Mouse (Mus musculus): ENCODE measurements around the gene Ctsf. TPM values are rescaled to one million over a fixed set of nuclear protein-coding genes. Genes with fewer than 3 reads are reported as not detected.
"Not testable (repeated sequence)": the region's sequence is repeated elsewhere in the genome, so short reads cannot be mapped to it uniquely, and the experiment has no call there.

Gene Ctsf
- 87.0 and 90.1 TPM in 2 replicates for polyA plus RNA-seq (2015; fragmentation: Nextera tagmentation; extraction: Ambion mirVana)

GRCm38 (mm10) chr19:4854552-4855469 is at the start of gene Ctsf:
Gene Ctsf, plus strand, starts transcription at chr19:4855130.
- Histone ChIP-seq H3K36me3 (ENCODE audit: control insufficient read depth, insufficient read depth, low read length) (peaks cover 9% of the 10 kb centered on the region; the same call in 1 of the 2 replicates), H3K4me1 (ENCODE audit: control insufficient read depth, insufficient read depth, low read depth, low read length) (peaks cover 12% of the 10 kb centered on the region), H3K27me3 (replicated peaks; ENCODE audit: control insufficient read depth, insufficient read depth, low read length) (no peaks in the 10 kb centered on the region), H3K4me2 (ENCODE audit: low read length) (peak within 1 kb of the TSS; percentile 96), H3K9ac (ENCODE audit: low read depth, low read length) (peak within 1 kb of the TSS; percentile 81), H3K4me3 (ENCODE audit: low read length) (peak within 1 kb of the TSS; percentile 64), H3K27ac (ENCODE audit: low read depth, low read length) (0 out of 2 replicates have a peak within 1 kb of the TSS, but pooled peaks have one; percentile 61), H3K9me3 (ENCODE audit: control insufficient read depth, low read length) (no peaks in the 10 kb centered on the region)
- ATAC-seq: peak; percentile 95
- 4% methylated on average over 45 of the region's 45 CpGs for WGBS

- no peaks in the 10 kb centered on the region for H3K36me3 ChIP-seq (ENCODE audit: control insufficient read depth, insufficient read depth, low read length)
- peaks cover 17% of the 10 kb centered on the region for H3K4me1 ChIP-seq (ENCODE audit: control insufficient read depth, insufficient read depth, low read depth, low read length)
- H3K27me3 ChIP-seq (replicated peaks; ENCODE audit: control insufficient read depth, insufficient read depth, low read length): no peaks in the 10 kb centered on the region
- peak overlapping the region; percentile 71 for H3K9ac ChIP-seq (ENCODE audit: low read depth, low read length)
- no peak for ATAC-seq
- no peaks in the 10 kb centered on the region for H3K9me3 ChIP-seq (ENCODE audit: control insufficient read depth, low read length)
- H3K4me2 ChIP-seq (ENCODE audit: low read length): peak overlapping the region; percentile 94
- peak overlapping the region; percentile 93 for H3K4me3 ChIP-seq (ENCODE audit: low read length)
- peak overlapping the region; percentile 97 for H3K27ac ChIP-seq (ENCODE audit: low read depth, low read length)
- under 1% methylated on average over 14 of the region's 14 CpGs for WGBS
Measured at GRCm38 (mm10) chr19:4810309-4810708, 44.6 kb upstream of the Ctsf start.

DNA sequence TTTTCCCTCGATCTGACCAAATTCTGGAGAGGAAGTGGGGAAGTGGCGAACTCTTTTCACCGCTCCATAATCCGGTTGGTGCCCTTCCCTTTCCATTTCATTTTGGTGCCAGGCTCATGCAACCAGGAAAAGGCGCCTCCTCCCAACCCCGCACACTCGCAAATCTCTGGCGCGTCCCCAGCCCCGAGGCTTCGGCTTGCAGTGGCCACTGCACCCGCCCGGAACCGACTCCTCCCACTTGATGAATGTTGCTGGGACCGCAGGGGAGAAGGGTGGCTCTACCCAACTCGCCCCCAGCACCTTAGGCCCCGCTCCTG is 44.2 kb upstream of the Ctsf start:
- Histone ChIP-seq H3K4me3 (ENCODE audit: low read length) (peak overlapping the region; percentile 93), H3K27ac (ENCODE audit: low read depth, low read length) (peak overlapping the region; percentile 97)
- no peak; the same call in 1 of the 2 replicates for ATAC-seq

GRCm38 (mm10) chr19:4811063-4811908 is 43.6 kb upstream of the Ctsf start, which contains the start of the genes Gm21992 and Rbm14:
Gene Gm21992, minus strand, starts transcription at chr19:4811612.
Gene Rbm14, minus strand, starts transcription at chr19:4811634.
- under 1% methylated on average over 83 of the region's 83 CpGs for WGBS
- peaks cover 17% of the 10 kb centered on the region for H3K4me1 ChIP-seq (ENCODE audit: control insufficient read depth, insufficient read depth, low read depth, low read length)
- peak within 1 kb of the TSS; percentile 97 for H3K27ac ChIP-seq (ENCODE audit: low read depth, low read length)
- peak within 1 kb of the TSS; percentile 71 for H3K9ac ChIP-seq (ENCODE audit: low read depth, low read length)
- peak within 1 kb of the TSS; percentile 94 for H3K4me2 ChIP-seq (ENCODE audit: low read length)
- H3K9me3 ChIP-seq (ENCODE audit: control insufficient read depth, low read length): no peaks in the 10 kb centered on the region; the same call in 1 of the 2 replicates
- no peaks in the 10 kb centered on the region for H3K36me3 ChIP-seq (ENCODE audit: control insufficient read depth, insufficient read depth, low read length)
- peak; percentile 99 for ATAC-seq
- H3K4me3 ChIP-seq (ENCODE audit: low read length): peak within 1 kb of the TSS; percentile 93
- H3K27me3 ChIP-seq (replicated peaks; ENCODE audit: control insufficient read depth, insufficient read depth, low read length): no peaks in the 10 kb centered on the region

More for the DNA sequence above, 44.2 kb upstream of the Ctsf start:
- peak overlapping the region; percentile 94 for H3K4me2 ChIP-seq (ENCODE audit: low read length)
- H3K9me3 ChIP-seq (ENCODE audit: control insufficient read depth, low read length): no peaks in the 10 kb centered on the region; the same call in 1 of the 2 replicates
- 1% methylated on average over 15 of the region's 17 CpGs for WGBS
- peak overlapping the region; percentile 71 for H3K9ac ChIP-seq (ENCODE audit: low read depth, low read length)
- H3K4me1 ChIP-seq (ENCODE audit: control insufficient read depth, insufficient read depth, low read depth, low read length): peaks cover 17% of the 10 kb centered on the region
- H3K27me3 ChIP-seq (replicated peaks; ENCODE audit: control insufficient read depth, insufficient read depth, low read length): no peaks in the 10 kb centered on the region
- H3K36me3 ChIP-seq (ENCODE audit: control insufficient read depth, insufficient read depth, low read length): no peaks in the 10 kb centered on the region

GRCm38 (mm10) chr19:4811909-4812242 is 43.1 kb upstream of the Ctsf start:
- peak overlapping the region; percentile 67 for H3K4me2 ChIP-seq (ENCODE audit: low read length)

GRCm38 (mm10) chr19:4812334-4812949 is 42.5 kb upstream of the Ctsf start:
- H3K4me1 ChIP-seq (ENCODE audit: control insufficient read depth, insufficient read depth, low read depth, low read length): peaks cover 17% of the 10 kb centered on the region
- peak overlapping the region; percentile 93 for H3K4me3 ChIP-seq (ENCODE audit: low read length)
- 78% methylated on average over 8 of the region's 8 CpGs for WGBS
- peak overlapping the region; percentile 71 for H3K9ac ChIP-seq (ENCODE audit: low read depth, low read length)
- ATAC-seq; H3K9me3 ChIP-seq (ENCODE audit: control insufficient read depth, low read length); H3K27me3 ChIP-seq (replicated peaks; ENCODE audit: control insufficient read depth, insufficient read depth, low read length); H3K36me3 ChIP-seq (ENCODE audit: control insufficient read depth, insufficient read depth, low read length); H3K27ac ChIP-seq (ENCODE audit: low read depth, low read length): not testable (repeated sequence)
- peak overlapping the region; percentile 67 for H3K4me2 ChIP-seq (ENCODE audit: low read length)

More at GRCm38 (mm10) chr19:4811909-4812242, 43.1 kb upstream of the Ctsf start:
- H3K9me3 ChIP-seq (ENCODE audit: control insufficient read depth, low read length): no peaks in the 10 kb centered on the region; the same call in 1 of the 2 replicates
- no peaks in the 10 kb centered on the region for H3K36me3 ChIP-seq (ENCODE audit: control insufficient read depth, insufficient read depth, low read length)
- H3K27me3 ChIP-seq (replicated peaks; ENCODE audit: control insufficient read depth, insufficient read depth, low read length): no peaks in the 10 kb centered on the region
- peak; percentile 48 for ATAC-seq
- H3K4me1 ChIP-seq (ENCODE audit: control insufficient read depth, insufficient read depth, low read depth, low read length): peaks cover 17% of the 10 kb centered on the region
- peak overlapping the region; percentile 71 for H3K9ac ChIP-seq (ENCODE audit: low read depth, low read length)
- peak overlapping the region; percentile 97 for H3K27ac ChIP-seq (ENCODE audit: low read depth, low read length)
- 4% methylated on average over 12 of the region's 12 CpGs for WGBS
- peak overlapping the region; percentile 93 for H3K4me3 ChIP-seq (ENCODE audit: low read length)

GRCm38 (mm10) chr19:4813015-4813414 is 41.9 kb upstream of the Ctsf start:
- no peak for ATAC-seq

DNA sequence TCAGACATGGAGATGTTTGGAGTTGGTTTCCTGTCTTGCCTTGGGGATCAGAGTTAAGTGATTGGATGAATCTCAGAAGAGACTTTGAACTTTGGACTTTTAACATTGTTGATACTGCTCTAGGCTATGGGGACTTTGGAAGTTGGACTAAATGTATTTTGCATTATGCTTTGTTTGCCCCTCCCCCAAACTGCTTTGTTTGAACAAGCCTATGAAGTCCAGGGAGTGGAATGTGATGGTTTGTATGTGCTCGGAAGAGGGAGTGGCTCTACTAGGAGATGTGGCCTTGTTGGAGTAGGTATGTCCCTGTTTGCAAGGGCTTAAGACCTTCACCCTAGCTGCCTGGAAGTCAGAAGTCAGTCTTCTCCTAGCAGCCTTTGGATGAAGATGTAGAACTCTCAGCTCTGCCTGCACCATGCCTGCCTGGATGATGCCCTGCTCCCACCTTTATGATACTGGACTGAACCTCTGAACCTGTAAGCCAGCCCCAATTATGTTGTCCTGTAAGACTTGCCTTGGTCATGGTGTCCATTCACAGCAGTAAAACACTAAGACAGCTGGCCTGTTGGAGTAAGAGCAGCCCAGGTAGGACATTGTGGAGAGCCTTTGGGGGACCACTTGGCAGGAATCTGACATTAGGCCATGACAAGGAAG is 37.6 kb upstream of the Ctsf start:
- H3K9ac ChIP-seq (ENCODE audit: low read depth, low read length): no peak overlapping the region
- H3K27ac ChIP-seq (ENCODE audit: low read depth, low read length): no peak overlapping the region
- H3K4me2 ChIP-seq (ENCODE audit: low read length): no peak overlapping the region
- 71% methylated on average over 1 of the region's 1 CpGs for WGBS
- no peaks in the 10 kb centered on the region for H3K36me3 ChIP-seq (ENCODE audit: control insufficient read depth, insufficient read depth, low read length)
- no peaks in the 10 kb centered on the region for H3K4me1 ChIP-seq (ENCODE audit: control insufficient read depth, insufficient read depth, low read depth, low read length)
- no peak for ATAC-seq
- H3K9me3 ChIP-seq (ENCODE audit: control insufficient read depth, low read length): no peaks in the 10 kb centered on the region; the same call in 1 of the 2 replicates
- H3K4me3 ChIP-seq (ENCODE audit: low read length): no peak overlapping the region
- no peaks in the 10 kb centered on the region for H3K27me3 ChIP-seq (replicated peaks; ENCODE audit: control insufficient read depth, insufficient read depth, low read length)

More at GRCm38 (mm10) chr19:4813015-4813414, 41.9 kb upstream of the Ctsf start:
- no peaks in the 10 kb centered on the region for H3K27me3 ChIP-seq (replicated peaks; ENCODE audit: control insufficient read depth, insufficient read depth, low read length)
- H3K27ac ChIP-seq (ENCODE audit: low read depth, low read length): no peak overlapping the region
- no peak overlapping the region for H3K4me3 ChIP-seq (ENCODE audit: low read length)
- H3K4me2 ChIP-seq (ENCODE audit: low read length): no peak overlapping the region
- no peak overlapping the region for H3K9ac ChIP-seq (ENCODE audit: low read depth, low read length)
- H3K36me3 ChIP-seq (ENCODE audit: control insufficient read depth, insufficient read depth, low read length): no peaks in the 10 kb centered on the region
- H3K9me3 ChIP-seq (ENCODE audit: control insufficient read depth, low read length): no peaks in the 10 kb centered on the region; the same call in 1 of the 2 replicates
- peaks cover 17% of the 10 kb centered on the region for H3K4me1 ChIP-seq (ENCODE audit: control insufficient read depth, insufficient read depth, low read depth, low read length)
- 83% methylated on average over 5 of the region's 6 CpGs for WGBS
